Mouse (Mus musculus): Measurements from ENCODE around the gene Vdac1. TPM values are rescaled to one million over a fixed set of nuclear protein-coding genes. Genes with fewer than 3 reads are reported as not detected.
"Not testable (repeated sequence)": the region's sequence is repeated elsewhere in the genome, so short reads cannot be mapped to it uniquely, and the experiment has no call there.

The Vdac1 gene
- polyA plus RNA-seq, 1 experiment from 2014 or later = 265 TPM

- WGBS = 75% methylated on average over 3 of the region's 3 CpGs
- Histone ChIP-seq H3K4me3 (no peak overlapping the region), H3K27ac (no peak overlapping the region), H3K9ac (no peak overlapping the region), H3K4me2 (no peak overlapping the region), H3K36me3 (peaks cover 73% of the 10 kb centered on the region), H3K4me1 (no peaks in the 10 kb centered on the region), H3K27me3 (no peaks in the 10 kb centered on the region), H3K9me3 (no peaks in the 10 kb centered on the region)
- ATAC-seq (ENCODE audit: borderline replicate concordance, extremely low read depth, low FRiP score, low TSS enrichment) = no peak
Observed at GRCm38 (mm10) chr11:52379241-52379640, 18.6 kb downstream of the Vdac1 start.

- peaks cover 76% of the 10 kb centered on the region for H3K36me3 ChIP-seq
- H3K9ac ChIP-seq = no peak overlapping the region
- no peaks in the 10 kb centered on the region for H3K9me3 ChIP-seq
- H3K27ac ChIP-seq = no peak overlapping the region
- H3K27me3 ChIP-seq = no peaks in the 10 kb centered on the region
- no peak for ATAC-seq (ENCODE audit: borderline replicate concordance, extremely low read depth, low FRiP score, low TSS enrichment)
- H3K4me3 ChIP-seq = no peak overlapping the region
- H3K4me1 ChIP-seq = no peaks in the 10 kb centered on the region
- WGBS = 91% methylated on average over 14 of the region's 14 CpGs
- no peak overlapping the region for H3K4me2 ChIP-seq
Observed at GRCm38 (mm10) chr11:52383741-52384140, 23.1 kb downstream of the Vdac1 start.

GRCm38 (mm10) chr11:52384667-52385066, 24.0 kb downstream of the Vdac1 start:
- Histone ChIP-seq H3K27ac (no peak overlapping the region), H3K4me1 (no peaks in the 10 kb centered on the region), H3K9me3 (no peaks in the 10 kb centered on the region), H3K27me3 (no peaks in the 10 kb centered on the region), H3K9ac (no peak overlapping the region), H3K36me3 (peaks cover 76% of the 10 kb centered on the region), H3K4me2 (no peak overlapping the region), H3K4me3 (no peak overlapping the region)
- 56% methylated on average over 3 of the region's 3 CpGs for WGBS
- ATAC-seq (ENCODE audit: borderline replicate concordance, extremely low read depth, low FRiP score, low TSS enrichment) = no peak

GRCm38 (mm10) chr11:52386892-52387291, 26.2 kb downstream of the Vdac1 start:
- Histone ChIP-seq H3K27ac (no peak overlapping the region), H3K4me2 (no peak overlapping the region), H3K9ac (no peak overlapping the region), H3K4me1 (no peaks in the 10 kb centered on the region), H3K9me3 (no peaks in the 10 kb centered on the region), H3K4me3 (no peak overlapping the region), H3K36me3 (peaks cover 79% of the 10 kb centered on the region), H3K27me3 (no peaks in the 10 kb centered on the region)
- 81% methylated on average over 3 of the region's 3 CpGs for WGBS
- no peak for ATAC-seq (ENCODE audit: borderline replicate concordance, extremely low read depth, low FRiP score, low TSS enrichment)

- Histone ChIP-seq H3K4me2 (no peak overlapping the region), H3K9me3 (no peaks in the 10 kb centered on the region), H3K4me3 (no peak overlapping the region), H3K4me1 (no peaks in the 10 kb centered on the region), H3K27me3 (no peaks in the 10 kb centered on the region), H3K36me3 (peaks cover 76% of the 10 kb centered on the region), H3K27ac (no peak overlapping the region), H3K9ac (no peak overlapping the region)
- no peak for ATAC-seq (ENCODE audit: borderline replicate concordance, extremely low read depth, low FRiP score, low TSS enrichment)
- WGBS = 85% methylated on average over 12 of the region's 12 CpGs
Observed at GRCm38 (mm10) chr11:52388150-52388549, 27.5 kb downstream of the Vdac1 start.

DNA sequence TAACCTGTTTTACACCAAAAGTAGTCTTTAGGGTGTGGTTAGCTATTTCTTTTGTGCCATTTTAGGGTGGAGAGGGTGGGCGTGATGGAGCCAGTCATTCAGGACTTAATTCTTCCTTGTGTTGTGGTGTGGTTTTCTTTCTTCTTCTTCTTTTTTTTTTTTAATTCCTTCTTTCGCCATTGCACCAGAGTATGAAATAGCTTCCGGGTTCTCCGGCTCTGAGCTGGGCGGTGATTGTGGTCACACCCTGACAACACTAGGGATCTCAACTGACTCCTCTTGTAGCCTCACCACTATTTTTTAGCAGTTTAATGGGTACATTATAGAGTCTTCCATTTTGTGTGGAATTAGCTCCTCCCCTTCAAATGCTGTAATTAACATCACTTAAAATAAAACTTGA, 28.3 kb downstream of the Vdac1 start:
- not testable (repeated sequence) for ATAC-seq (ENCODE audit: borderline replicate concordance, extremely low read depth, low FRiP score, low TSS enrichment); H3K9ac ChIP-seq; H3K4me3 ChIP-seq; H3K9me3 ChIP-seq; H3K27ac ChIP-seq; H3K4me2 ChIP-seq; H3K4me1 ChIP-seq; H3K27me3 ChIP-seq
- H3K36me3 ChIP-seq = peaks cover 69% of the 10 kb centered on the region
- WGBS = 96% methylated on average over 5 of the region's 5 CpGs

DNA sequence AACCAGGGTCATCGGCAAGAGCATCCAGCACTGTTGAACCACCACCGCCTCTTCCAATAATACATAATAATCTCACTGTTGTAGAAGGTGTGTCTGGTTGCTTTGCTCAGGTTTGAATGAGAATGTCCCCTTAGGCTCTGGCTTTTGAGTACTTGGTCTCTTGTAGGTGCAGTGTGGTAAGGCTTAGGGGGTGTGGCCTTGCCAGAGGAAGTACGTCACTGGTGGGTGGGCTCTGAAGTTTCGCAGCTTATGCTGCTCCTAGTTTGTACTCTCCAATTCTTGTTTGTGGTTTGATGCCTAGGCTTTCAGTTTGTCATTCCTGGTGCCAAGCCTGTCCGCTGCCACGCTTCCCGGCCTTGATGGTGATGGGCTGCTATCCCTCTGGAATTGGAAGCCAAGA, 29.3 kb downstream of the Vdac1 start:
- H3K36me3 ChIP-seq = peaks cover 60% of the 10 kb centered on the region
- H3K9ac ChIP-seq = no peak overlapping the region
- ATAC-seq (ENCODE audit: borderline replicate concordance, extremely low read depth, low FRiP score, low TSS enrichment) = no peak
- H3K9me3 ChIP-seq = no peaks in the 10 kb centered on the region
- no peak overlapping the region for H3K4me2 ChIP-seq
- H3K27me3 ChIP-seq = no peaks in the 10 kb centered on the region
- WGBS = 91% methylated on average over 7 of the region's 7 CpGs
- H3K4me1 ChIP-seq = no peaks in the 10 kb centered on the region
- H3K4me3 ChIP-seq = no peak overlapping the region
- H3K27ac ChIP-seq = no peak overlapping the region

- ATAC-seq (ENCODE audit: borderline replicate concordance, extremely low read depth, low FRiP score, low TSS enrichment) = no peak
- peaks cover 3% of the 10 kb centered on the region; the same call in 1 of the 2 replicates for H3K4me1 ChIP-seq
- no peak overlapping the region for H3K4me3 ChIP-seq
- no peaks in the 10 kb centered on the region for H3K27me3 ChIP-seq
- H3K4me2 ChIP-seq = no peak overlapping the region
- 67% methylated on average over 4 of the region's 4 CpGs for WGBS
- H3K9me3 ChIP-seq = no peaks in the 10 kb centered on the region
- no peak overlapping the region for H3K27ac ChIP-seq
- no peak overlapping the region for H3K9ac ChIP-seq
- H3K36me3 ChIP-seq = peaks cover 15% of the 10 kb centered on the region
Observed at GRCm38 (mm10) chr11:52394494-52394893, 33.8 kb downstream of the Vdac1 start.

- no peak overlapping the region for H3K4me3 ChIP-seq
- 33% methylated on average over 4 of the region's 4 CpGs for WGBS
- no peak for ATAC-seq (ENCODE audit: borderline replicate concordance, extremely low read depth, low FRiP score, low TSS enrichment)
- peaks cover 3% of the 10 kb centered on the region; the same call in 1 of the 2 replicates for H3K4me1 ChIP-seq
- no peak overlapping the region for H3K27ac ChIP-seq
- H3K27me3 ChIP-seq = no peaks in the 10 kb centered on the region
- no peak overlapping the region for H3K9ac ChIP-seq
- no peaks in the 10 kb centered on the region for H3K9me3 ChIP-seq
- H3K36me3 ChIP-seq = peaks cover 7% of the 10 kb centered on the region; the same call in 1 of the 2 replicates
- H3K4me2 ChIP-seq = no peak overlapping the region
Observed at GRCm38 (mm10) chr11:52395343-52395742, 34.7 kb downstream of the Vdac1 start.

- WGBS = 2% methylated on average over 38 of the region's 38 CpGs
- Histone ChIP-seq H3K27me3 (no peaks in the 10 kb centered on the region), H3K4me1 (peaks cover 3% of the 10 kb centered on the region; the same call in 1 of the 2 replicates), H3K9me3 (no peaks in the 10 kb centered on the region), H3K36me3 (peaks cover 4% of the 10 kb centered on the region; the same call in 1 of the 2 replicates), H3K4me2 (peak within 1 kb of the TSS; percentile 57), H3K9ac (peak within 1 kb of the TSS; percentile 94), H3K27ac (peak within 1 kb of the TSS; percentile 93), H3K4me3 (peak within 1 kb of the TSS; percentile 94)
- peak; percentile 96 for ATAC-seq (ENCODE audit: borderline replicate concordance, extremely low read depth, low FRiP score, low TSS enrichment)
Observed at GRCm38 (mm10) chr11:52395940-52396596, 35.4 kb downstream of the Vdac1 start, which contains the start of gene 9530068E07Rik. Gene 9530068E07Rik (plus strand): TSS chr11:52396428.

GRCm38 (mm10) chr11:52396597-52397188, 36.0 kb downstream of the Vdac1 start:
- H3K4me3 ChIP-seq = peak overlapping the region; percentile 94
- peak overlapping the region; percentile 57 for H3K4me2 ChIP-seq
- peaks cover 3% of the 10 kb centered on the region; the same call in 1 of the 2 replicates for H3K4me1 ChIP-seq
- ATAC-seq (ENCODE audit: borderline replicate concordance, extremely low read depth, low FRiP score, low TSS enrichment) = peak; percentile 78
- H3K27ac ChIP-seq = peak overlapping the region; percentile 93
- 2% methylated on average over 32 of the region's 33 CpGs for WGBS
- no peaks in the 10 kb centered on the region for H3K9me3 ChIP-seq
- peak overlapping the region; percentile 94 for H3K9ac ChIP-seq
- peaks cover 3% of the 10 kb centered on the region; the same call in 1 of the 2 replicates for H3K36me3 ChIP-seq
- no peaks in the 10 kb centered on the region for H3K27me3 ChIP-seq

GRCm38 (mm10) chr11:52397385-52397987, 36.8 kb downstream of the Vdac1 start:
- no peaks in the 10 kb centered on the region for H3K27me3 ChIP-seq
- peaks cover 3% of the 10 kb centered on the region; the same call in 1 of the 2 replicates for H3K4me1 ChIP-seq
- ATAC-seq (ENCODE audit: borderline replicate concordance, extremely low read depth, low FRiP score, low TSS enrichment) = no peak
- H3K9ac ChIP-seq = peak overlapping the region; percentile 94; the same call in 1 of the 2 replicates
- 79% methylated on average over 4 of the region's 4 CpGs for WGBS
- no peaks in the 10 kb centered on the region for H3K36me3 ChIP-seq
- peak overlapping the region; percentile 57 for H3K4me2 ChIP-seq
- H3K27ac ChIP-seq = no peak overlapping the region
- H3K9me3 ChIP-seq = no peaks in the 10 kb centered on the region
- peak overlapping the region; percentile 94 for H3K4me3 ChIP-seq
